Mouse (Mus musculus) liver, postnatal 0 days (tissue): ENCODE measurements around the gene Usp6nl.

Experiments used
- CTCF ChIP-seq: sonication (generic); IDR thresholded peaks from 2 replicates; pipeline ENCODE4 v1.5.1; 2016; ENCODE audit warnings: antibody characterized with exemption, low read depth
- EP300 ChIP-seq: IDR thresholded peaks from 2 replicates; pipeline ENCODE4 v1.6.1; 2016; ENCODE audit warnings: antibody characterized with exemption, low read depth, mild to moderate bottlenecking

DNA sequence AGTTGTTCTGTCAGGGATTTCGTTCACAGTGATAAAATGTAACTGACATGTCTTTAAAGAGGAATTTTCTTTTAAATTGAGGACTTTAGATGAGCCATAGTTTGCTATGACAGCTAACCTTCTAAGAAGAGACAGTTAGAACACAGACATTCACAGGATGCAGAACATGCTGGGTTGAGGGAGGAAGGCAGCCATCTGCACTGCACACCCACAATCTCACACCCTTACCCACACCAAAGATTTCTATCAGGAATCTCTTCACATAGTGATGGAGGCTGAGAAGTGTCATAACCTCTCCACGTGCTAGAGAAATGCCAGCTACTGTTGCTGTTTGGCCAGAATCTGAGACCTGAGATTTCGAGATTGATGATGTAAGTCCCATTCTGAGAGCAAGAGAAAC lies 139.8 kb downstream of the Usp6nl start:
- TF ChIP-seq CTCF = no peak
- no peak for TF ChIP-seq EP300
